In the genomic region with DNA sequence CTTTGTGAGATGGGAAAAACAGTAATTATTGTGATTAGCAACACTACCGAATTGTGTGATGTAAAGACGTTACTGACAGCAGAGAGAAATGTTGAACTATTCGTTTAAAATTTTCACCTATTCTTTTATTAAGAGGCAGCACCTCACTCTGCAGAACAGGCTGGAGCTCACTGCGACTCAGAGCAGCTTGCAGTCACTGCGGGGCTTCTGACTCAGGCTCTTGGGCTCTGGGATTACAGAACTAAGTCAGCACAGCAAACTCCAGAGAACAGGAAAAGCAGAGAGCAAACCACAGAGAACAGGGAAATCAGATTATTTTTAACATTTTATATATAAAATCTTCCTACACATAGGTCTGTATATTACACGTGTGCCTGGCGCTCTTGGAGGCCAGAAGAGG, we compare ENCODE assay signal across 30 mouse cellular contexts. TPM values are rescaled to one million over a fixed set of nuclear protein-coding genes. Genes with fewer than 3 reads are reported as not detected.
"Had no signal": no experiment of that assay in that cellular context is flagged by ENCODE, and none has a peak within 500 bp of the region (broad histone marks: within the 10 kb centered on the region; RNA-seq: fewer than 3 reads in every experiment).

No protein-coding gene starts in this region.

- H3K9ac ChIP-seq: kidney, embryonic 15.5 days; limb, embryonic 12.5 days; limb, embryonic 15.5 days; liver, embryonic 14.5 days; liver, postnatal 0 days; lung, embryonic 14.5 days; midbrain, embryonic 13.5 days; neural tube, embryonic 13.5 days; stomach, embryonic 15.5 days had no signal

- H3K27me3 ChIP-seq: kidney, embryonic 15.5 days; limb, embryonic 12.5 days; limb, embryonic 15.5 days; megakaryocyte, embryonic 14.5 days; midbrain, embryonic 13.5 days; neural tube, embryonic 13.5 days; stomach, embryonic 15.5 days had no signal

- H3K4me3 ChIP-seq: kidney, embryonic 15.5 days; limb, embryonic 12.5 days; limb, embryonic 15.5 days; midbrain, embryonic 10.5 days; midbrain, embryonic 13.5 days; myocyte; neural tube, embryonic 13.5 days; stomach, embryonic 15.5 days had no signal

- H3K9me3 ChIP-seq: kidney, embryonic 15.5 days; limb, embryonic 12.5 days; limb, embryonic 15.5 days; megakaryocyte, embryonic 14.5 days; midbrain, embryonic 10.5 days; midbrain, embryonic 13.5 days; neural tube, embryonic 13.5 days; stomach, embryonic 15.5 days had no signal

- H3K4me2 ChIP-seq: kidney, embryonic 15.5 days; limb, embryonic 12.5 days; limb, embryonic 15.5 days; liver, embryonic 11.5 days; lung, embryonic 14.5 days; midbrain, embryonic 13.5 days; neural tube, embryonic 13.5 days; stomach, embryonic 15.5 days had no signal

- DNase-seq: kidney, adult 8-10 months; kidney, postnatal 10 days; kidney, postnatal 36 days; layer of hippocampus, adult 9-11 months; liver, postnatal 0 days; lung, embryonic 14.5 days; lung, postnatal 36 days; retina, postnatal 1 day; right cerebral cortex, postnatal 25 days; spleen, adult 18-20 months; thymus, adult 18-20 months; thymus, postnatal 36 days had no signal

- H3K27ac ChIP-seq: limb, embryonic 15.5 days; liver, embryonic 14.5 days; midbrain, embryonic 10.5 days; midbrain, embryonic 13.5 days; neural tube, embryonic 13.5 days; stomach, embryonic 15.5 days had no signal

- H3K36me3 ChIP-seq: stomach, embryonic 15.5 days had no signal

- ATAC-seq: liver, postnatal 0 days; lung, postnatal 0 days; midbrain, embryonic 13.5 days; midbrain, embryonic 16.5 days had no signal

RNA-seq across cellular contexts. Expression of a gene that starts 25.4 kb away (rescaled TPM):
- total RNA-seq: left cerebral cortex, adult 18-20 months; left cerebral cortex, postnatal 10 days; left cerebral cortex, postnatal 36 days; monocyte, adult 5-6 weeks had no signal
- polyA plus RNA-seq: kidney, embryonic 15.5 days; limb, embryonic 12.5 days; limb, embryonic 15.5 days; liver, embryonic 11.5 days; liver, embryonic 14.5 days; liver, postnatal 0 days; lung, embryonic 14.5 days; lung, postnatal 0 days; midbrain, embryonic 10.5 days; midbrain, embryonic 13.5 days; midbrain, embryonic 16.5 days; myocyte; neural tube, embryonic 13.5 days; stomach, embryonic 15.5 days; testis, adult 2 months had no signal

RNA-seq across cellular contexts. Expression of a gene that starts 45.7 kb away (rescaled TPM):
- total RNA-seq: monocyte, adult 5-6 weeks had no signal
